Mouse (Mus musculus): Measurements from ENCODE around the gene Slc39a10. TPM values are rescaled to one million over a fixed set of nuclear protein-coding genes. Genes with fewer than 3 reads are reported as not detected.

Slc39a10 gene
- polyA plus RNA-seq, 1 experiment, result 3.8 TPM

GRCm38 (mm10) chr1:46894281-46894842, 1.7 kb upstream of the Slc39a10 start:
- no peaks in the 10 kb centered on the region for H3K36me3 ChIP-seq (ENCODE audit: control insufficient read depth, insufficient read depth, low read length)
- peak overlapping the region; percentile 83 for H3K27ac ChIP-seq (ENCODE audit: insufficient read depth, low read length)
- H3K4me3 ChIP-seq (ENCODE audit: extremely low read depth, insufficient read depth, insufficient read length), result peak overlapping the region; percentile 34; the same call in 1 of the 2 replicates
- peaks cover 4% of the 10 kb centered on the region; the same call in 1 of the 2 replicates for H3K4me1 ChIP-seq (ENCODE audit: control insufficient read depth, insufficient read depth, insufficient read length)
- peak; percentile 28 to 56 for DNase-seq (ENCODE audit: low read depth in 1 of 2, low spot score in 2 of 2)
- no peak for TF ChIP-seq CTCF (IDR thresholded peaks at IDR 0.05; ENCODE audit: extremely low read depth, insufficient read depth, insufficient read length, insufficient replicate concordance)
- no peak for TF ChIP-seq POLR2A (IDR thresholded peaks at IDR 0.05; ENCODE audit: low read depth, low read length)
- H3K27me3 ChIP-seq (ENCODE audit: control insufficient read depth, insufficient read depth, low read length), result no peaks in the 10 kb centered on the region
- WGBS, result 16% methylated on average over 7 of the region's 7 CpGs

- WGBS, result 90% methylated on average over 4 of the region's 4 CpGs
- Histone ChIP-seq H3K4me1 (ENCODE audit: control insufficient read depth, insufficient read depth, insufficient read length) (no peaks in the 10 kb centered on the region), H3K27me3 (ENCODE audit: control insufficient read depth, insufficient read depth, low read length) (no peaks in the 10 kb centered on the region), H3K36me3 (ENCODE audit: control insufficient read depth, insufficient read depth, low read length) (no peaks in the 10 kb centered on the region), H3K27ac (ENCODE audit: insufficient read depth, low read length) (no peak overlapping the region), H3K4me3 (ENCODE audit: extremely low read depth, insufficient read depth, insufficient read length) (no peak overlapping the region)
- TF ChIP-seq POLR2A (IDR thresholded peaks at IDR 0.05; ENCODE audit: low read depth, low read length) (no peak), CTCF (IDR thresholded peaks at IDR 0.05; ENCODE audit: extremely low read depth, insufficient read depth, insufficient read length, insufficient replicate concordance) (no peak)
- DNase-seq (ENCODE audit: low read depth in 1 of 2, low spot score in 2 of 2), result no peak
These were observed 3.9 kb downstream of the Slc39a10 start for GRCm38 (mm10) chr1:46888726-46889125.

GRCm38 (mm10) chr1:46888324-46888723, 4.3 kb downstream of the Slc39a10 start:
- TF ChIP-seq CTCF (IDR thresholded peaks at IDR 0.05; ENCODE audit: extremely low read depth, insufficient read depth, insufficient read length, insufficient replicate concordance) (no peak), POLR2A (IDR thresholded peaks at IDR 0.05; ENCODE audit: low read depth, low read length) (no peak)
- H3K36me3 ChIP-seq (ENCODE audit: control insufficient read depth, insufficient read depth, low read length), result no peaks in the 10 kb centered on the region
- no peaks in the 10 kb centered on the region for H3K4me1 ChIP-seq (ENCODE audit: control insufficient read depth, insufficient read depth, insufficient read length)
- no peaks in the 10 kb centered on the region for H3K27me3 ChIP-seq (ENCODE audit: control insufficient read depth, insufficient read depth, low read length)
- no peak for DNase-seq (ENCODE audit: low read depth in 1 of 2, low spot score in 2 of 2)
- WGBS, result 82% methylated on average over 2 of the region's 2 CpGs
- H3K27ac ChIP-seq (ENCODE audit: insufficient read depth, low read length), result no peak overlapping the region
- H3K4me3 ChIP-seq (ENCODE audit: extremely low read depth, insufficient read depth, insufficient read length), result no peak overlapping the region

GRCm38 (mm10) chr1:46887908-46888307, 4.7 kb downstream of the Slc39a10 start:
- WGBS, result 83% methylated on average over 6 of the region's 6 CpGs
- Histone ChIP-seq H3K4me3 (ENCODE audit: extremely low read depth, insufficient read depth, insufficient read length) (no peak overlapping the region), H3K4me1 (ENCODE audit: control insufficient read depth, insufficient read depth, insufficient read length) (no peaks in the 10 kb centered on the region), H3K36me3 (ENCODE audit: control insufficient read depth, insufficient read depth, low read length) (no peaks in the 10 kb centered on the region), H3K27me3 (ENCODE audit: control insufficient read depth, insufficient read depth, low read length) (no peaks in the 10 kb centered on the region), H3K27ac (ENCODE audit: insufficient read depth, low read length) (no peak overlapping the region)
- no peak for TF ChIP-seq CTCF (IDR thresholded peaks at IDR 0.05; ENCODE audit: extremely low read depth, insufficient read depth, insufficient read length, insufficient replicate concordance)
- TF ChIP-seq POLR2A (IDR thresholded peaks at IDR 0.05; ENCODE audit: low read depth, low read length), result no peak
- DNase-seq (ENCODE audit: low read depth in 1 of 2, low spot score in 2 of 2), result no peak

GRCm38 (mm10) chr1:46886091-46886490, 6.6 kb downstream of the Slc39a10 start:
- TF ChIP-seq CTCF (IDR thresholded peaks at IDR 0.05; ENCODE audit: extremely low read depth, insufficient read depth, insufficient read length, insufficient replicate concordance), result no peak
- no peak for TF ChIP-seq POLR2A (IDR thresholded peaks at IDR 0.05; ENCODE audit: low read depth, low read length)
- no peaks in the 10 kb centered on the region for H3K4me1 ChIP-seq (ENCODE audit: control insufficient read depth, insufficient read depth, insufficient read length)
- H3K36me3 ChIP-seq (ENCODE audit: control insufficient read depth, insufficient read depth, low read length), result no peaks in the 10 kb centered on the region
- H3K27ac ChIP-seq (ENCODE audit: insufficient read depth, low read length), result no peak overlapping the region
- H3K4me3 ChIP-seq (ENCODE audit: extremely low read depth, insufficient read depth, insufficient read length), result no peak overlapping the region
- no peak for DNase-seq (ENCODE audit: low read depth in 1 of 2, low spot score in 2 of 2)
- no peaks in the 10 kb centered on the region for H3K27me3 ChIP-seq (ENCODE audit: control insufficient read depth, insufficient read depth, low read length)
- 87% methylated on average over 9 of the region's 9 CpGs for WGBS

- DNase-seq (ENCODE audit: low read depth in 1 of 2, low spot score in 2 of 2), result no peak
- no peak for TF ChIP-seq CTCF (IDR thresholded peaks at IDR 0.05; ENCODE audit: extremely low read depth, insufficient read depth, insufficient read length, insufficient replicate concordance)
- no peak for TF ChIP-seq POLR2A (IDR thresholded peaks at IDR 0.05; ENCODE audit: low read depth, low read length)
- no peak overlapping the region for H3K27ac ChIP-seq (ENCODE audit: insufficient read depth, low read length)
- no peaks in the 10 kb centered on the region for H3K27me3 ChIP-seq (ENCODE audit: control insufficient read depth, insufficient read depth, low read length)
- 70% methylated on average over 3 of the region's 3 CpGs for WGBS
- H3K4me3 ChIP-seq (ENCODE audit: extremely low read depth, insufficient read depth, insufficient read length), result no peak overlapping the region
- no peaks in the 10 kb centered on the region for H3K36me3 ChIP-seq (ENCODE audit: control insufficient read depth, insufficient read depth, low read length)
- no peaks in the 10 kb centered on the region for H3K4me1 ChIP-seq (ENCODE audit: control insufficient read depth, insufficient read depth, insufficient read length)
These were observed 7.4 kb downstream of the Slc39a10 start for GRCm38 (mm10) chr1:46885231-46885630.

GRCm38 (mm10) chr1:46879951-46880350, 12.7 kb downstream of the Slc39a10 start:
- no peaks in the 10 kb centered on the region for H3K4me1 ChIP-seq (ENCODE audit: control insufficient read depth, insufficient read depth, insufficient read length)

More at GRCm38 (mm10) chr1:46879951-46880350, 12.7 kb downstream of the Slc39a10 start:
- TF ChIP-seq POLR2A (IDR thresholded peaks at IDR 0.05; ENCODE audit: low read depth, low read length) (no peak), CTCF (IDR thresholded peaks at IDR 0.05; ENCODE audit: extremely low read depth, insufficient read depth, insufficient read length, insufficient replicate concordance) (no peak)
- no peak for DNase-seq (ENCODE audit: low read depth in 1 of 2, low spot score in 2 of 2)
- Histone ChIP-seq H3K4me3 (ENCODE audit: extremely low read depth, insufficient read depth, insufficient read length) (no peak overlapping the region), H3K27ac (ENCODE audit: insufficient read depth, low read length) (no peak overlapping the region), H3K36me3 (ENCODE audit: control insufficient read depth, insufficient read depth, low read length) (no peaks in the 10 kb centered on the region), H3K27me3 (ENCODE audit: control insufficient read depth, insufficient read depth, low read length) (no peaks in the 10 kb centered on the region)
